Mouse (Mus musculus) intestine, embryonic 16.5 days (tissue): ENCODE measurements around the gene Eif4enif1. TPM values are rescaled to one million over a fixed set of nuclear protein-coding genes. Genes with fewer than 3 reads are reported as not detected.
"Not testable (repeated sequence)": the region's sequence is repeated elsewhere in the genome, so short reads cannot be mapped to it uniquely, and the experiment has no call there.

Experiments used
- ATAC-seq: fragments of 200-750 bp; cut with Nextera tagmentation; 2 replicates; pipeline ENCODE4 v1.8.0; 2017; ENCODE audit warnings: moderate TSS enrichment, moderate library complexity
- H3K27ac ChIP-seq: fragments of 300-500 bp; sonication (generic); 2 replicates; pipeline ENCODE4 v1.5.1; 2014; ENCODE audit warnings: mild to moderate bottlenecking, low read length
- H3K27me3 ChIP-seq: fragments of 300-500 bp; sonication (generic); replicated peaks from 2 replicates; pipeline ENCODE4 v1.6.1; 2014; ENCODE audit warnings: low read length, control low read depth, mixed read lengths; ENCODE audit not compliant: control insufficient read depth, insufficient read depth
- H3K36me3 ChIP-seq: fragments of 300-500 bp; sonication (generic); 2 replicates; pipeline ENCODE4 v1.6.1; 2014; ENCODE audit warnings: low read length, control low read depth; ENCODE audit not compliant: control insufficient read depth, insufficient read depth
- H3K4me1 ChIP-seq: fragments of 300-500 bp; sonication (generic); 2 replicates; pipeline ENCODE4 v1.6.1; 2014; ENCODE audit warnings: low read length, control low read depth, mixed read lengths; ENCODE audit not compliant: control insufficient read depth, insufficient read depth
- H3K4me2 ChIP-seq: fragments of 300-500 bp; sonication (generic); 2 replicates; pipeline ENCODE4 v1.6.1; 2014; ENCODE audit warnings: low read depth, low read length, control low read depth
- H3K4me3 ChIP-seq: fragments of 300-500 bp; sonication (generic); 2 replicates; pipeline ENCODE4 v1.5.1; 2014; ENCODE audit warnings: mild to moderate bottlenecking, low read length
- H3K9ac ChIP-seq: fragments of 300-500 bp; sonication (generic); 2 replicates; pipeline ENCODE4 v1.6.1; 2014; ENCODE audit warnings: low read depth, low read length
- H3K9me3 ChIP-seq: fragments of 300-500 bp; sonication (generic); 2 replicates; pipeline ENCODE4 v1.6.1; 2016; ENCODE audit warnings: low read length, control low read depth; ENCODE audit not compliant: control insufficient read depth
- WGBS: fragments of 180-500 bp; shearing (Covaris S2); extraction: QIAGEN DNeasy Blood & Tissue Kit; methylation state at CpG from one replicate; pipeline ENCODE4 v1.1.7; 2014; 5-methylcytosine and 5-hydroxymethylcytosine counted together
- polyA plus RNA-seq: library from polyadenylated mRNA; unstranded; fragments of >200 nt; fragmentation: Nextera tagmentation; extraction: Ambion mirVana; gene quantifications from 2 replicates; pipeline ENCODE4 v1.2.1, GENCODE M21; 2015

The Eif4enif1 gene
- 31.0 and 32.4 TPM in 2 replicates for polyA plus RNA-seq

GRCm38 (mm10) chr11:3202231-3202701 lies at the start of gene Eif4enif1:
Gene Eif4enif1 (plus strand): TSS chr11:3202392.
- peak; percentile 89 for ATAC-seq
- under 1% methylated on average over 40 of the region's 57 CpGs for WGBS
- H3K9ac ChIP-seq = peak within 1 kb of the TSS; percentile 53

GRCm38 (mm10) chr11:3153666-3154397 lies 48.4 kb upstream of the Eif4enif1 start:
- not testable (repeated sequence) for H3K9ac ChIP-seq, H3K4me1 ChIP-seq, H3K9me3 ChIP-seq, H3K36me3 ChIP-seq, H3K4me2 ChIP-seq, H3K4me3 ChIP-seq, H3K27me3 ChIP-seq, H3K27ac ChIP-seq
- peak; percentile 66 for ATAC-seq
- WGBS = 81% methylated on average over 1 of the region's 1 CpGs

More at GRCm38 (mm10) chr11:3202231-3202701, at the start of gene Eif4enif1:
- peak within 1 kb of the TSS; percentile 46 for H3K4me3 ChIP-seq
- peak within 1 kb of the TSS; percentile 21 for H3K27ac ChIP-seq
- H3K9me3 ChIP-seq = no peaks in the 10 kb centered on the region
- H3K36me3 ChIP-seq = no peaks in the 10 kb centered on the region
- H3K4me1 ChIP-seq = no peaks in the 10 kb centered on the region
- no peaks in the 10 kb centered on the region for H3K27me3 ChIP-seq
- H3K4me2 ChIP-seq = peak within 1 kb of the TSS; percentile 11

- H3K4me1 ChIP-seq, ATAC-seq, H3K27me3 ChIP-seq, H3K27ac ChIP-seq, H3K4me3 ChIP-seq, H3K36me3 ChIP-seq, H3K9ac ChIP-seq, H3K9me3 ChIP-seq, H3K4me2 ChIP-seq: not testable (repeated sequence)
- WGBS = 88% methylated on average over 2 of the region's 3 CpGs
Measured at GRCm38 (mm10) chr11:3156991-3157390, 45.2 kb upstream of the Eif4enif1 start.

GRCm38 (mm10) chr11:3157996-3158395 lies 44.2 kb upstream of the Eif4enif1 start:
- ATAC-seq, H3K36me3 ChIP-seq, H3K4me1 ChIP-seq, H3K9ac ChIP-seq, H3K4me3 ChIP-seq, H3K27ac ChIP-seq, H3K4me2 ChIP-seq, H3K27me3 ChIP-seq, H3K9me3 ChIP-seq: not testable (repeated sequence)
- WGBS = 86% methylated on average over 6 of the region's 6 CpGs

GRCm38 (mm10) chr11:3158800-3159199 lies 43.4 kb upstream of the Eif4enif1 start:
- not testable (repeated sequence) for H3K27me3 ChIP-seq, H3K9ac ChIP-seq, H3K4me1 ChIP-seq, H3K4me3 ChIP-seq, ATAC-seq, H3K9me3 ChIP-seq, H3K36me3 ChIP-seq, H3K4me2 ChIP-seq, H3K27ac ChIP-seq
- WGBS = 88% methylated on average over 4 of the region's 4 CpGs

- not testable (repeated sequence) for H3K27ac ChIP-seq
Measured at GRCm38 (mm10) chr11:3161370-3161769, 40.8 kb upstream of the Eif4enif1 start.

GRCm38 (mm10) chr11:3162236-3162897 lies 39.8 kb upstream of the Eif4enif1 start:
- WGBS = 60% methylated on average over 5 of the region's 5 CpGs
- not testable (repeated sequence) for H3K9me3 ChIP-seq, H3K4me3 ChIP-seq, H3K27ac ChIP-seq, H3K4me2 ChIP-seq, H3K9ac ChIP-seq, H3K4me1 ChIP-seq, H3K36me3 ChIP-seq, H3K27me3 ChIP-seq
- peak; percentile 41 for ATAC-seq

More at GRCm38 (mm10) chr11:3161370-3161769, 40.8 kb upstream of the Eif4enif1 start:
- ATAC-seq, H3K4me2 ChIP-seq, H3K4me1 ChIP-seq, H3K36me3 ChIP-seq, H3K9ac ChIP-seq, H3K4me3 ChIP-seq, H3K9me3 ChIP-seq, H3K27me3 ChIP-seq: not testable (repeated sequence)
- WGBS = 54% methylated on average over 1 of the region's 2 CpGs

- H3K27ac ChIP-seq, H3K4me3 ChIP-seq, H3K4me1 ChIP-seq, H3K27me3 ChIP-seq, H3K9ac ChIP-seq, H3K9me3 ChIP-seq, H3K4me2 ChIP-seq, ATAC-seq, H3K36me3 ChIP-seq: not testable (repeated sequence)
- WGBS = 89% methylated on average over 2 of the region's 2 CpGs
Measured at GRCm38 (mm10) chr11:3163122-3163521, 39.1 kb upstream of the Eif4enif1 start.

GRCm38 (mm10) chr11:3163661-3164060 lies 38.5 kb upstream of the Eif4enif1 start:
- WGBS = 59% methylated on average over 3 of the region's 3 CpGs
- not testable (repeated sequence) for H3K27me3 ChIP-seq

More at GRCm38 (mm10) chr11:3163661-3164060, 38.5 kb upstream of the Eif4enif1 start:
- not testable (repeated sequence) for H3K4me2 ChIP-seq, H3K36me3 ChIP-seq, H3K9me3 ChIP-seq, H3K4me3 ChIP-seq, H3K9ac ChIP-seq, ATAC-seq, H3K4me1 ChIP-seq, H3K27ac ChIP-seq
